Mouse (Mus musculus) limb, embryonic 12.5 days (tissue): ENCODE results near the gene Vgll4. TPM values are rescaled to one million over a fixed set of nuclear protein-coding genes. Genes with fewer than 3 reads are reported as not detected.

Source experiments
- ATAC-seq: fragments of 200-750 bp; cut with Nextera tagmentation; 2 replicates; pipeline ENCODE4 v1.8.0; 2017; ENCODE audit warnings: low read depth, moderate TSS enrichment; ENCODE audit not compliant: insufficient number of reproducible peaks, insufficient read depth, low FRiP score, low TSS enrichment
- H3K27ac ChIP-seq: fragments of 300-500 bp; sonication (generic); 2 replicates; pipeline ENCODE4 v1.5.1; 2016; ENCODE audit warnings: mild to moderate bottlenecking, moderate library complexity
- H3K27me3 ChIP-seq: fragments of 300-500 bp; sonication (generic); 2 replicates; pipeline ENCODE4 v1.6.1; 2016; ENCODE audit warnings: mild to moderate bottlenecking, moderate library complexity
- H3K36me3 ChIP-seq: fragments of 300-500 bp; sonication (generic); 2 replicates; pipeline ENCODE4 v1.6.1; 2016; ENCODE audit warnings: mild to moderate bottlenecking, moderate library complexity
- H3K4me1 ChIP-seq: fragments of 300-500 bp; sonication (generic); replicated peaks from 2 replicates; pipeline ENCODE4 v1.6.1; 2016
- H3K4me2 ChIP-seq: fragments of 300-500 bp; sonication (generic); 2 replicates; pipeline ENCODE4 v1.6.1; 2016; ENCODE audit warnings: mild to moderate bottlenecking, moderate library complexity
- H3K4me3 ChIP-seq: fragments of 300-500 bp; sonication (generic); replicated peaks from 2 replicates; pipeline ENCODE4 v1.5.1; 2016; ENCODE audit warnings: mild to moderate bottlenecking
- H3K9ac ChIP-seq: fragments of 300-500 bp; sonication (generic); replicated peaks from 2 replicates; pipeline ENCODE4 v1.6.1; 2016; ENCODE audit warnings: mild to moderate bottlenecking, moderate library complexity
- H3K9me3 ChIP-seq: fragments of 300-500 bp; sonication (generic); 2 replicates; pipeline ENCODE4 v1.6.1; 2016; ENCODE audit warnings: mild to moderate bottlenecking, moderate library complexity
- WGBS: fragments of 180-500 bp; shearing (Covaris S2); methylation state at CpG from one replicate; pipeline ENCODE4 v1.1.7; 2016; 5-methylcytosine and 5-hydroxymethylcytosine counted together
- polyA plus RNA-seq: library from polyadenylated mRNA; unstranded; fragments of >200 nt; fragmentation: Nextera tagmentation; extraction: Ambion mirVana; gene quantifications from 2 replicates; pipeline ENCODE4 v1.2.1, GENCODE M21; 2016

Vgll4 gene
- polyA plus RNA-seq, 1 experiment from 2014 or later = 156 TPM

- no peak for ATAC-seq
- no peak overlapping the region for H3K4me2 ChIP-seq
- H3K9me3 ChIP-seq = no peaks in the 10 kb centered on the region
- H3K27ac ChIP-seq = no peak overlapping the region; the same call in 1 of the 2 replicates
- peaks cover 15% of the 10 kb centered on the region for H3K36me3 ChIP-seq
- H3K4me1 ChIP-seq = peaks cover 61% of the 10 kb centered on the region
- WGBS = 43% methylated on average over 2 of the region's 2 CpGs
- H3K27me3 ChIP-seq = no peaks in the 10 kb centered on the region
- H3K9ac ChIP-seq = no peak overlapping the region
- no peak overlapping the region for H3K4me3 ChIP-seq
These were observed 115.4 kb downstream of the Vgll4 start for GRCm38 (mm10) chr6:114854368-114854767.

DNA sequence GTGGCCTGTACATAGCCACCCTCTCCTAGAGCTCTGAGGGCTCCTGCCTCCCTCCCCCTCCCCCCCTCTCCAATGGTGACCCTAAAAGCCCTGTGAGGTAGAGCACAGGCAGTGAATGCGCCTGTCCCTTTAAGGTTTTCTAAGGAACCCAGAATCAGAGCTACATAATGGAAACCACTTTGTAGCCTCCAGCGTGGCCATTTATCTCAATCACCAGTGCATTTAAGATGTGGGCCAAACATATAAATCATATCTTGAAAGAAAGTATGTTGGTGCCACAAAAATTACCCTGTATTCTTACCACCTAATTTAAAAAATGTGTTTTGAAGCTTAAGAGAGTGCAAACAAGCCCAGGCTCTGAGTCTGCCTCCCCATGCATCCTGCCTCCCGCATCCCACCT, 117.1 kb downstream of the Vgll4 start:
- no peak overlapping the region for H3K4me2 ChIP-seq
- no peaks in the 10 kb centered on the region for H3K9me3 ChIP-seq
- peaks cover 72% of the 10 kb centered on the region for H3K4me1 ChIP-seq
- 24% methylated on average over 3 of the region's 3 CpGs for WGBS
- no peaks in the 10 kb centered on the region for H3K27me3 ChIP-seq
- H3K4me3 ChIP-seq = no peak overlapping the region
- peak overlapping the region; percentile 41; the same call in 1 of the 2 replicates for H3K27ac ChIP-seq
- ATAC-seq = no peak
- no peaks in the 10 kb centered on the region for H3K36me3 ChIP-seq
- H3K9ac ChIP-seq = no peak overlapping the region; the same call in 1 of the 2 replicates

- no peaks in the 10 kb centered on the region for H3K27me3 ChIP-seq
- peak overlapping the region; percentile 41 for H3K27ac ChIP-seq
- H3K4me2 ChIP-seq = no peak overlapping the region
- H3K36me3 ChIP-seq = no peaks in the 10 kb centered on the region
- peaks cover 69% of the 10 kb centered on the region for H3K4me1 ChIP-seq
- H3K9ac ChIP-seq = no peak overlapping the region
- no peak for ATAC-seq
- H3K9me3 ChIP-seq = no peaks in the 10 kb centered on the region
- 49% methylated on average over 7 of the region's 7 CpGs for WGBS
- no peak overlapping the region for H3K4me3 ChIP-seq
These were observed 118.1 kb downstream of the Vgll4 start for GRCm38 (mm10) chr6:114851688-114852087.

DNA sequence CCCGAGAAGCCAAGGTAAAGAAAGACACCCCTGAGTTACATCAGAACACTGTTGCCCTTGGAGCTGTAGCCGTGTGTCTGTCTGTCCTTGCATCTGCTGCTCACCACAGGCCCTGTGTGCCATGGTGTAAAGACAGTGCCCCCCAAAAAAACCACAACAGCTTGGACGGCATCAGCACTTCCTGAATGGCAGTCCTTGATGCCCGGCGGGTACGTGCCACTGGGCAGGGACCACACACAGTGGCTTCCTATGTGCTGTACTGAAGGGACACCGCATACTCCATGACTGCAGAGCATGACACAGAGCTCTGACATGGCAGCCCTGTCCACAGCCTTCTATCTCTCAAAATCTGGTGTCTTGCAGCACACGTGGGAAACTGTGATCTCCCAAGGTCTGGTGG, 120.0 kb downstream of the Vgll4 start:
- H3K9me3 ChIP-seq = no peaks in the 10 kb centered on the region
- no peak overlapping the region for H3K4me3 ChIP-seq
- no peak overlapping the region for H3K4me2 ChIP-seq
- WGBS = 88% methylated on average over 8 of the region's 8 CpGs
- no peak for ATAC-seq
- H3K4me1 ChIP-seq = peaks cover 69% of the 10 kb centered on the region
- H3K27ac ChIP-seq = no peak overlapping the region
- no peak overlapping the region for H3K9ac ChIP-seq
- no peaks in the 10 kb centered on the region for H3K36me3 ChIP-seq
- no peaks in the 10 kb centered on the region for H3K27me3 ChIP-seq

GRCm38 (mm10) chr6:114848761-114849160, 121.0 kb downstream of the Vgll4 start:
- no peaks in the 10 kb centered on the region for H3K9me3 ChIP-seq
- H3K4me1 ChIP-seq = peaks cover 59% of the 10 kb centered on the region
- no peak for ATAC-seq
- 46% methylated on average over 7 of the region's 7 CpGs for WGBS
- H3K4me2 ChIP-seq = no peak overlapping the region
- H3K27ac ChIP-seq = no peak overlapping the region
- peak overlapping the region; percentile 40; the same call in 1 of the 2 replicates for H3K9ac ChIP-seq
- H3K27me3 ChIP-seq = no peaks in the 10 kb centered on the region
- no peaks in the 10 kb centered on the region for H3K36me3 ChIP-seq
- H3K4me3 ChIP-seq = no peak overlapping the region

DNA sequence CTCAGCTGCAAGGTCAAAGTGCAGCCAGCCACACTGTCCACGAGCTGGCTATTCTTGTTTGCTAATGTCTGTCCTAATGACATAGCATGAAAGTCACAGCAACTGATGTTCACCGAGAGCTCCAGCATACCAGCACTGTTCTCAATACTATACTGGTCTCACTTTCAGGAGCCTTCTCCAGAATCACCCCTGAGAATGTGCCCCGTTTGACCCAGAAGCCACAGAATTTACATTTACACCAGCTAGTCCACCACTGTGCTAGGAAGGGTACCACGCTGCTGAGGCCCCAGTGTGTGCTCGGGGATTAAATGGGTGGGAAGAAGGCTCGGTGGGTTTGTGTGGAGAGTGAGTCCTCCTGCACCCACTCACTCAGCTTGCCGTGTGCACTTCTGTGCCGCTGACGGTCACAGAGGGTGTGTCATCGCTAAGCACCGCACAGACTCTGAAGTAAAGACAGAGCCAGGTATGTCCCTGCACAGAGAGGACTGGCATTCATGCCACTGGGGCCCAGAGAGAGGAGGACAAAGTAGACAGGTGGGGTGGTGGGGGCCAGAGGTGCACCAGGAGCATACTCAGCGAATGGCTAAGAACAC, 122.1 kb downstream of the Vgll4 start:
- no peaks in the 10 kb centered on the region for H3K9me3 ChIP-seq
- H3K36me3 ChIP-seq = no peaks in the 10 kb centered on the region
- H3K4me3 ChIP-seq = no peak overlapping the region
- no peak overlapping the region for H3K4me2 ChIP-seq
- 81% methylated on average over 12 of the region's 12 CpGs for WGBS
- H3K4me1 ChIP-seq = peaks cover 50% of the 10 kb centered on the region
- H3K9ac ChIP-seq = no peak overlapping the region
- no peak for ATAC-seq
- no peaks in the 10 kb centered on the region for H3K27me3 ChIP-seq
- no peak overlapping the region for H3K27ac ChIP-seq

- H3K9me3 ChIP-seq = no peaks in the 10 kb centered on the region
- H3K27me3 ChIP-seq = no peaks in the 10 kb centered on the region
- no peak; the same call in 1 of the 2 replicates for ATAC-seq
- no peak overlapping the region for H3K4me3 ChIP-seq
- H3K9ac ChIP-seq = no peak overlapping the region; the same call in 1 of the 2 replicates
- no peak overlapping the region for H3K4me2 ChIP-seq
- peaks cover 50% of the 10 kb centered on the region for H3K4me1 ChIP-seq
- no peaks in the 10 kb centered on the region for H3K36me3 ChIP-seq
- H3K27ac ChIP-seq = peak overlapping the region; percentile 59
- 24% methylated on average over 4 of the region's 4 CpGs for WGBS
These were observed 123.5 kb downstream of the Vgll4 start for GRCm38 (mm10) chr6:114846153-114846772.

DNA sequence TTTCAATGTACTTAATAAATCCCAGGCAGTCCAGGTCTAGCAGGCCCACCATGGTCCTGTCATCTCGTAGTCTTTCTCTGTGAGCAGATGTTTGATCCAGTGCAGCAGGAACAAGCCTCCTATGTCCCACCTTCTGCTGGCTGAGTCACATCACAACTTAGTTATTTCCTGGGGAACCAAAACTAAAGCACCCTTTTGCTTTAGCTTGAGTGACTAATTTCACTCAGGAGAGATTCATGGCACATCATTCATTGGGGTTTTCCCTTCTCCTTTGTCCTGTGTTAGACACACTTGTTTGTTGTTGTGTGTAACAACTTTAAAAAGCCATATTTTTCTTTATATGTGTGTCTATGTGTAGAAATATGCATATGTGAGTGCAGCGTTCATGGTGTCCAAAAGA, 126.9 kb downstream of the Vgll4 start:
- Histone ChIP-seq H3K27me3 (no peaks in the 10 kb centered on the region), H3K9ac (no peak overlapping the region), H3K4me3 (no peak overlapping the region), H3K36me3 (0 out of 2 replicates have a peak, but pooled peaks cover 3% of the 10 kb centered on the region), H3K4me1 (peaks cover 53% of the 10 kb centered on the region), H3K4me2 (no peak overlapping the region), H3K27ac (peak overlapping the region; percentile 50), H3K9me3 (no peaks in the 10 kb centered on the region)
- WGBS = 82% methylated on average over 2 of the region's 2 CpGs
- no peak for ATAC-seq

DNA sequence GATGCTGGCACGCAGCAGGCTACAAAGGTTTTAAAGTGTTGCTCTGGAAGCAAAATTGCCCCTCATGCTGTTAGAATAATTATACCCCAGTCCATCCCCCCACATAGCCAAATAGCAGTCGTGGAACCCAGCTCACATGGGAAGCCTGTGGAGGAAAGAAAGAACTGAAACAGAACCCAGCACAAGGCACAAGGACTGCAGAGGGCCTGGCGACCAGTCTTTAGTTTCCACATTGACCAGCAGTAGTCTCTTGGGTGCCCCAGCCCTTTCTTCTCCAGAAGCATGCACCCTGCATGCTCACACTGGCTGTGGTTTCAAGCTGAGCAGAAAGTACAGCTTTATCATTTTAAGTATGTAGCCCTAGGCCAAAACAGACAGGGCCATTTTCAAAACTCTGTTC, 127.7 kb downstream of the Vgll4 start:
- Histone ChIP-seq H3K9me3 (no peaks in the 10 kb centered on the region), H3K9ac (no peak overlapping the region), H3K4me1 (peaks cover 50% of the 10 kb centered on the region), H3K4me3 (no peak overlapping the region), H3K27me3 (no peaks in the 10 kb centered on the region), H3K27ac (peak overlapping the region; percentile 50), H3K4me2 (no peak overlapping the region), H3K36me3 (0 out of 2 replicates have a peak, but pooled peaks cover 3% of the 10 kb centered on the region)
- 20% methylated on average over 3 of the region's 3 CpGs for WGBS
- no peak for ATAC-seq

GRCm38 (mm10) chr6:114840012-114840411, 129.8 kb downstream of the Vgll4 start:
- Histone ChIP-seq H3K4me1 (peaks cover 44% of the 10 kb centered on the region), H3K27ac (0 out of 2 replicates have a peak overlapping the region, but pooled peaks have one; percentile 60), H3K4me2 (no peak overlapping the region), H3K27me3 (no peaks in the 10 kb centered on the region), H3K9ac (no peak overlapping the region), H3K36me3 (0 out of 2 replicates have a peak, but pooled peaks cover 3% of the 10 kb centered on the region), H3K4me3 (no peak overlapping the region), H3K9me3 (no peaks in the 10 kb centered on the region)
- WGBS = 90% methylated on average over 7 of the region's 7 CpGs
- ATAC-seq = no peak

- H3K9me3 ChIP-seq = no peaks in the 10 kb centered on the region
- 90% methylated on average over 4 of the region's 4 CpGs for WGBS
- no peak for ATAC-seq
- H3K4me2 ChIP-seq = no peak overlapping the region
- peaks cover 48% of the 10 kb centered on the region for H3K4me1 ChIP-seq
- no peak overlapping the region for H3K9ac ChIP-seq
- no peak overlapping the region for H3K4me3 ChIP-seq
- no peaks in the 10 kb centered on the region for H3K27me3 ChIP-seq
- H3K27ac ChIP-seq = no peak overlapping the region
- 0 out of 2 replicates have a peak, but pooled peaks cover 3% of the 10 kb centered on the region for H3K36me3 ChIP-seq
These were observed 130.9 kb downstream of the Vgll4 start for GRCm38 (mm10) chr6:114838872-114839271.
